Mouse (Mus musculus) hindbrain, embryonic 14.5 days (tissue): ENCODE measurements at regions not wholly inside any gene's neighbourhood (a gene's known extent, or its start where the extent isn't known, plus 50 kb on each side); places are given as distances from the start of the nearest gene placed in this dataset.

Source experiments
- ATAC-seq: fragments of 200-750 bp; cut with Nextera tagmentation; 2 replicates; pipeline ENCODE4 v1.8.0; 2017; ENCODE audit warnings: moderate number of reproducible peaks, mild to moderate bottlenecking, moderate TSS enrichment, moderate library complexity; ENCODE audit not compliant: low FRiP score
- DNase-seq: peaks from one replicate; pipeline ENCODE4 v3.0.0-alpha.2; 2015; ENCODE audit warnings: low spot score
- H3K27ac ChIP-seq: fragments of 300-500 bp; sonication (generic); 2 replicates; pipeline ENCODE4 v1.5.1; 2014; ENCODE audit warnings: mild to moderate bottlenecking, moderate library complexity
- H3K27me3 ChIP-seq: fragments of 300-500 bp; sonication (generic); 2 replicates; pipeline ENCODE4 v1.6.1; 2014; ENCODE audit warnings: mild to moderate bottlenecking, low read length, mixed read lengths; ENCODE audit not compliant: control insufficient read depth, insufficient read depth
- H3K36me3 ChIP-seq: fragments of 300-500 bp; sonication (generic); replicated peaks from 2 replicates; pipeline ENCODE4 v1.6.1; 2014; ENCODE audit not compliant: control insufficient read depth, insufficient read depth
- H3K4me1 ChIP-seq: fragments of 300-500 bp; sonication (generic); replicated peaks from 2 replicates; pipeline ENCODE4 v1.6.1; 2014; ENCODE audit warnings: antibody characterized with exemption, low read length, mixed read lengths; ENCODE audit not compliant: control insufficient read depth, insufficient read depth
- H3K4me2 ChIP-seq: fragments of 300-500 bp; sonication (generic); replicated peaks from 2 replicates; pipeline ENCODE4 v1.6.1; 2014; ENCODE audit warnings: mild to moderate bottlenecking, moderate library complexity
- H3K4me3 ChIP-seq: fragments of 300-500 bp; sonication (generic); replicated peaks from 2 replicates; pipeline ENCODE4 v1.5.1; 2014; ENCODE audit warnings: mild to moderate bottlenecking, low read length
- H3K9ac ChIP-seq: fragments of 300-500 bp; sonication (generic); 2 replicates; pipeline ENCODE4 v1.6.1; 2014
- H3K9me3 ChIP-seq: fragments of 300-500 bp; sonication (generic); 2 replicates; pipeline ENCODE4 v1.6.1; 2016; ENCODE audit warnings: low read length; ENCODE audit not compliant: control insufficient read depth
- WGBS: fragments of 180-500 bp; shearing (Covaris S2); extraction: QIAGEN DNeasy Blood & Tissue Kit; methylation state at CpG from one replicate; pipeline ENCODE4 v1.1.7; 2014; 5-methylcytosine and 5-hydroxymethylcytosine counted together

GRCm38 (mm10) chr3:103408724-103409123 is 129.6 kb downstream of the Trim33 start:
- Histone ChIP-seq H3K4me1 (no peaks in the 10 kb centered on the region), H3K9me3 (no peaks in the 10 kb centered on the region), H3K36me3 (no peaks in the 10 kb centered on the region), H3K27me3 (no peaks in the 10 kb centered on the region), H3K4me2 (no peak overlapping the region), H3K9ac (no peak overlapping the region), H3K4me3 (no peak overlapping the region), H3K27ac (no peak overlapping the region)
- DNase-seq, result no peak
- WGBS, result 84% methylated on average over 5 of the region's 5 CpGs
- no peak for ATAC-seq

- Histone ChIP-seq H3K27me3 (no peaks in the 10 kb centered on the region), H3K4me3 (no peak overlapping the region), H3K4me1 (no peaks in the 10 kb centered on the region), H3K9ac (no peak overlapping the region), H3K36me3 (no peaks in the 10 kb centered on the region), H3K4me2 (no peak overlapping the region), H3K27ac (no peak overlapping the region), H3K9me3 (no peaks in the 10 kb centered on the region)
- WGBS, result 83% methylated on average over 2 of the region's 2 CpGs
- DNase-seq, result no peak
- ATAC-seq, result no peak
Measured at GRCm38 (mm10) chr3:103412247-103412646, 133.2 kb downstream of the Trim33 start.

- H3K4me1 ChIP-seq, result peaks cover 14% of the 10 kb centered on the region
- no peak overlapping the region for H3K4me2 ChIP-seq
- 85% methylated on average over 8 of the region's 8 CpGs for WGBS
- no peak for ATAC-seq
- no peak overlapping the region for H3K27ac ChIP-seq
- no peaks in the 10 kb centered on the region for H3K27me3 ChIP-seq
- no peaks in the 10 kb centered on the region for H3K9me3 ChIP-seq
- H3K9ac ChIP-seq, result no peak overlapping the region
- no peak for DNase-seq
- no peak overlapping the region for H3K4me3 ChIP-seq
- no peaks in the 10 kb centered on the region for H3K36me3 ChIP-seq
Measured at GRCm38 (mm10) chr3:103415051-103415695, 136.1 kb downstream of the Trim33 start.

- Histone ChIP-seq H3K4me2 (no peak overlapping the region), H3K9me3 (no peaks in the 10 kb centered on the region), H3K4me1 (peaks cover 25% of the 10 kb centered on the region), H3K27ac (no peak overlapping the region), H3K9ac (no peak overlapping the region), H3K4me3 (no peak overlapping the region), H3K27me3 (no peaks in the 10 kb centered on the region), H3K36me3 (no peaks in the 10 kb centered on the region)
- 35% methylated on average over 2 of the region's 2 CpGs for WGBS
- no peak for ATAC-seq
- DNase-seq, result no peak
Measured at GRCm38 (mm10) chr3:103416296-103416695, 137.2 kb downstream of the Trim33 start.

GRCm38 (mm10) chr3:103417781-103418180 is 138.7 kb downstream of the Trim33 start:
- no peak for ATAC-seq
- Histone ChIP-seq H3K36me3 (no peaks in the 10 kb centered on the region), H3K27me3 (no peaks in the 10 kb centered on the region), H3K4me2 (no peak overlapping the region), H3K27ac (no peak overlapping the region), H3K9ac (no peak overlapping the region), H3K4me3 (no peak overlapping the region), H3K9me3 (no peaks in the 10 kb centered on the region), H3K4me1 (peaks cover 33% of the 10 kb centered on the region)
- no peak for DNase-seq
- 99% methylated on average over 4 of the region's 4 CpGs for WGBS

GRCm38 (mm10) chr3:103419761-103420620 is 140.9 kb downstream of the Trim33 start:
- Histone ChIP-seq H3K27me3 (no peaks in the 10 kb centered on the region), H3K4me1 (peaks cover 33% of the 10 kb centered on the region), H3K9me3 (no peaks in the 10 kb centered on the region), H3K36me3 (no peaks in the 10 kb centered on the region), H3K4me2 (no peak overlapping the region), H3K4me3 (no peak overlapping the region), H3K9ac (no peak overlapping the region), H3K27ac (peak overlapping the region; percentile 61)
- WGBS, result 9% methylated on average over 4 of the region's 4 CpGs
- peak; percentile 52 for DNase-seq
- ATAC-seq, result peak; percentile 59; the same call in 1 of the 2 replicates

- no peak overlapping the region for H3K4me2 ChIP-seq
- no peak overlapping the region for H3K4me3 ChIP-seq
- peaks cover 33% of the 10 kb centered on the region for H3K4me1 ChIP-seq
- 23% methylated on average over 12 of the region's 12 CpGs for WGBS
- H3K9me3 ChIP-seq, result no peaks in the 10 kb centered on the region
- peak; percentile 29; the same call in 1 of the 2 replicates for ATAC-seq
- H3K27ac ChIP-seq, result peak overlapping the region; percentile 61
- no peaks in the 10 kb centered on the region for H3K27me3 ChIP-seq
- no peak for DNase-seq
- H3K9ac ChIP-seq, result no peak overlapping the region
- H3K36me3 ChIP-seq, result no peaks in the 10 kb centered on the region
Measured at GRCm38 (mm10) chr3:103420621-103421274, 141.7 kb downstream of the Trim33 start.

GRCm38 (mm10) chr3:103421275-103421621 is 142.2 kb downstream of the Trim33 start:
- Histone ChIP-seq H3K4me3 (no peak overlapping the region), H3K4me1 (peaks cover 33% of the 10 kb centered on the region), H3K36me3 (no peaks in the 10 kb centered on the region), H3K27ac (peak overlapping the region; percentile 61; the same call in 1 of the 2 replicates), H3K4me2 (no peak overlapping the region), H3K27me3 (no peaks in the 10 kb centered on the region), H3K9ac (no peak overlapping the region), H3K9me3 (no peaks in the 10 kb centered on the region)
- DNase-seq (peak; percentile 26), ATAC-seq (no peak)
- 19% methylated on average over 9 of the region's 9 CpGs for WGBS

GRCm38 (mm10) chr3:103422806-103423205 is 143.7 kb downstream of the Trim33 start:
- H3K27ac ChIP-seq, result no peak overlapping the region
- ATAC-seq, result no peak
- WGBS, result 79% methylated on average over 12 of the region's 12 CpGs

More at GRCm38 (mm10) chr3:103422806-103423205, 143.7 kb downstream of the Trim33 start:
- H3K9ac ChIP-seq, result no peak overlapping the region
- DNase-seq, result no peak
- peaks cover 33% of the 10 kb centered on the region for H3K4me1 ChIP-seq
- H3K4me2 ChIP-seq, result no peak overlapping the region
- no peaks in the 10 kb centered on the region for H3K9me3 ChIP-seq
- H3K36me3 ChIP-seq, result no peaks in the 10 kb centered on the region
- H3K27me3 ChIP-seq, result no peaks in the 10 kb centered on the region
- no peak overlapping the region for H3K4me3 ChIP-seq
